Mouse (Mus musculus) myocyte (in vitro differentiated cells): ENCODE results near the gene Kmt2c.

Source experiments
- CEBPB ChIP-seq: IDR thresholded peaks from 2 replicates; pipeline ENCODE4 v1.6.1; 2011; ENCODE audit warnings: mild to moderate bottlenecking, moderate library complexity; ENCODE audit not compliant: poor library complexity, insufficient read depth, severe bottlenecking
- E2F4 ChIP-seq: IDR thresholded peaks from one replicate; pipeline ENCODE4 v1.6.1; 2011; ENCODE audit warnings: mild to moderate bottlenecking, control low read depth, moderate library complexity; ENCODE audit not compliant: insufficient read depth
- MAX ChIP-seq: IDR thresholded peaks from one replicate; pipeline ENCODE4 v1.6.1; 2011; ENCODE audit warnings: low read depth, mild to moderate bottlenecking, control low read depth
- MYOD1 ChIP-seq, 3 experiments: IDR thresholded peaks; one replicate each; pipeline ENCODE4 v1.6.1; 2011; ENCODE audit warnings: control low read depth in 2 of 3, low read depth in 2 of 3, mild to moderate bottlenecking in 2 of 3, moderate library complexity in 1 of 3; ENCODE audit not compliant: insufficient read length in 2 of 3, control insufficient read depth in 1 of 3
- MYOG ChIP-seq, 3 experiments: IDR thresholded peaks; one replicate each; pipeline ENCODE4 v1.6.1; 2011; ENCODE audit warnings: control low read depth in 2 of 3, low read depth in 2 of 3, mild to moderate bottlenecking in 2 of 3; ENCODE audit not compliant: insufficient read length in 2 of 3, control insufficient read depth in 1 of 3, insufficient read depth in 1 of 3
- POLR2A ChIP-seq: IDR thresholded peaks from one replicate; pipeline ENCODE4 v1.6.1; 2011; ENCODE audit warnings: low read depth, mild to moderate bottlenecking, control low read depth, moderate library complexity; ENCODE audit not compliant: insufficient read length
- POLR2AphosphoS2 ChIP-seq: IDR thresholded peaks from one replicate; pipeline ENCODE4 v1.6.1; 2011; ENCODE audit warnings: low read depth, control low read depth; ENCODE audit not compliant: insufficient read length
- REST ChIP-seq: IDR thresholded peaks from one replicate; pipeline ENCODE4 v1.6.1; 2011; ENCODE audit warnings: mild to moderate bottlenecking, control low read depth, moderate library complexity; ENCODE audit not compliant: insufficient read depth, insufficient read length
- SRF ChIP-seq: IDR thresholded peaks from one replicate; pipeline ENCODE4 v1.6.1; 2011; ENCODE audit warnings: low read depth; ENCODE audit not compliant: control insufficient read depth, insufficient read length
- TCF12 ChIP-seq: IDR thresholded peaks from one replicate; pipeline ENCODE4 v1.6.1; 2011; ENCODE audit warnings: mild to moderate bottlenecking, control low read depth; ENCODE audit not compliant: poor library complexity, insufficient read depth, severe bottlenecking
- TCF3 ChIP-seq: IDR thresholded peaks from one replicate; pipeline ENCODE4 v1.6.1; 2011; ENCODE audit warnings: low read depth, control low read depth; ENCODE audit not compliant: insufficient read length
- USF1 ChIP-seq: IDR thresholded peaks from one replicate; pipeline ENCODE4 v1.6.1; 2011; ENCODE audit warnings: low read depth, mild to moderate bottlenecking, control low read depth, moderate library complexity

DNA sequence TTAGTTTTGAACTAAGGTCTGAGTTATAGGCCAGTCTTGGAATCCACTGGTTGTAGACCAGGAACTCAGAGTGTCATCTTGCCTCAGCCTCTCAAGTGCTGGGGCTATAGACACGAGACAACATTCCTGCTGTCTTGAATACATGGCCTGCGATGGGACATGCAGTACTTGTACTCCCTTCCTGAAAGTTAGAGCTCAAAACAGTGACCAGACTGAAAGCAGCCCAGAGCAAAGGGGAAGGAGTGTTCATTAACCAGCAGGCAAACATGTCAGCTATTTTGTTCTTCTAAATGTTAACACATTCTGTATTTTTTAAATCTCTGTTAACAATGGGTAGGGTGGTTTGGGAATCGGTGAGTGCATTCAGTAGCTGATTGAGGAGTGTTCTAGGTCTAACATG is 251.5 kb downstream of the Kmt2c start:
- TF ChIP-seq USF1, result no peak
- TF ChIP-seq POLR2A, result no peak
- no peak for TF ChIP-seq MYOG (IDR thresholded peaks at IDR 0.05; ENCODE audit: control insufficient read depth in 1 of 3, insufficient read depth in 1 of 3, insufficient read length in 2 of 3, low read depth in 2 of 3)
- TF ChIP-seq E2F4, result no peak
- TF ChIP-seq TCF12, result no peak
- TF ChIP-seq POLR2AphosphoS2, result no peak
- TF ChIP-seq MAX, result no peak
- no peak for TF ChIP-seq CEBPB
- no peak for TF ChIP-seq MYOD1 (IDR thresholded peaks at IDR 0.05; ENCODE audit: control insufficient read depth in 1 of 3, insufficient read length in 2 of 3, low read depth in 2 of 3)
- no peak for TF ChIP-seq SRF
- TF ChIP-seq REST, result no peak
- no peak for TF ChIP-seq TCF3
